Mouse (Mus musculus) liver, embryonic 14.5 days (tissue): ENCODE data around the gene Gsc2. TPM values are rescaled to one million over a fixed set of nuclear protein-coding genes. Genes with fewer than 3 reads are reported as not detected.

Experiments used
- ATAC-seq: fragments of 200-750 bp; cut with Nextera tagmentation; 2 replicates; pipeline ENCODE4 v1.8.0; 2017; ENCODE audit warnings: moderate number of reproducible peaks, mild to moderate bottlenecking, moderate library complexity; ENCODE audit not compliant: insufficient read depth
- DNase-seq, 3 experiments: peaks; one replicate each; pipeline ENCODE4 v3.0.0-alpha.2; 2012 to 2013; ENCODE audit warnings: low read depth in 3 of 3, low spot score in 3 of 3
- H3K27ac ChIP-seq: fragments of 300-500 bp; sonication (generic); 2 replicates; pipeline ENCODE4 v1.5.1; 2014; ENCODE audit warnings: moderate library complexity, mild to moderate bottlenecking, control low read depth, inconsistent platforms
- H3K27me3 ChIP-seq: fragments of 300-500 bp; sonication (generic); 2 replicates; pipeline ENCODE4 v1.6.1; 2014; ENCODE audit warnings: mild to moderate bottlenecking, low read length, moderate library complexity; ENCODE audit not compliant: control insufficient read depth, insufficient read depth
- H3K36me3 ChIP-seq: fragments of 300-500 bp; sonication (generic); replicated peaks from 2 replicates; pipeline ENCODE4 v1.6.1; 2014; ENCODE audit warnings: low read depth; ENCODE audit not compliant: control insufficient read depth, insufficient read depth
- H3K4me1 ChIP-seq, 2 experiments: fragments of 200-500 bp in 1 of 2; fragments of 300-500 bp in 1 of 2; sonication (generic) in 1 of 2; replicated peaks; 2 replicates each; pipeline ENCODE4 v1.6.1; 2012 to 2014; ENCODE audit warnings: antibody characterized with exemption in 1 of 2, inconsistent platforms in 1 of 2, low read length in 1 of 2; ENCODE audit not compliant: control insufficient read depth in 2 of 2, insufficient read depth in 2 of 2
- H3K4me2 ChIP-seq: fragments of 300-500 bp; sonication (generic); 2 replicates; pipeline ENCODE4 v1.6.1; 2014; ENCODE audit warnings: low read depth, mild to moderate bottlenecking, control low read depth, moderate library complexity
- H3K4me3 ChIP-seq, 2 experiments: fragments of 200-500 bp in 1 of 2; fragments of 300-500 bp in 1 of 2; sonication (generic) in 1 of 2; 2 replicates each; pipeline ENCODE4 v1.5.1; 2012 to 2014; ENCODE audit warnings: low read depth in 2 of 2, low read length in 2 of 2, mild to moderate bottlenecking in 2 of 2, control low read depth in 1 of 2, inconsistent platforms in 1 of 2, moderate library complexity in 1 of 2; ENCODE audit not compliant: insufficient read depth in 1 of 2
- H3K9ac ChIP-seq: fragments of 300-500 bp; sonication (generic); replicated peaks from 2 replicates; pipeline ENCODE4 v1.6.1; 2014; ENCODE audit warnings: mild to moderate bottlenecking, control low read depth, moderate library complexity
- H3K9me3 ChIP-seq: fragments of 300-500 bp; sonication (generic); 2 replicates; pipeline ENCODE4 v1.6.1; 2016; ENCODE audit warnings: low read length, mixed read lengths; ENCODE audit not compliant: control insufficient read depth
- CTCF ChIP-seq: IDR thresholded peaks from 2 replicates; pipeline ENCODE4 v1.5.1; 2016; ENCODE audit warnings: antibody characterized with exemption, low read depth, control low read depth
- EP300 ChIP-seq: IDR thresholded peaks from 2 replicates; pipeline ENCODE4 v1.6.1; 2016; ENCODE audit warnings: antibody characterized with exemption, low read depth
- WGBS: fragments of 180-500 bp; shearing (Covaris S2); extraction: QIAGEN DNeasy Blood & Tissue Kit; methylation state at CpG from one replicate; pipeline ENCODE4 v1.1.7; 2014; ENCODE audit not compliant: insufficient replicate concordance; 5-methylcytosine and 5-hydroxymethylcytosine counted together
- polyA plus RNA-seq, 2 experiments: library from polyadenylated mRNA; depleted of rRNA in 1 of 2; stranded (reverse) in 1 of 2; unstranded in 1 of 2; fragments of >200 nt; fragmentation: Nextera tagmentation in 1 of 2; extraction: Ambion mirVana in 1 of 2; gene quantifications; 2 replicates each; pipeline versions ENCODE4 v1.2.1 to v1.2.3; 2012 to 2014

The Gsc2 gene
- polyA plus RNA-seq, 2 experiments = not detected

DNA sequence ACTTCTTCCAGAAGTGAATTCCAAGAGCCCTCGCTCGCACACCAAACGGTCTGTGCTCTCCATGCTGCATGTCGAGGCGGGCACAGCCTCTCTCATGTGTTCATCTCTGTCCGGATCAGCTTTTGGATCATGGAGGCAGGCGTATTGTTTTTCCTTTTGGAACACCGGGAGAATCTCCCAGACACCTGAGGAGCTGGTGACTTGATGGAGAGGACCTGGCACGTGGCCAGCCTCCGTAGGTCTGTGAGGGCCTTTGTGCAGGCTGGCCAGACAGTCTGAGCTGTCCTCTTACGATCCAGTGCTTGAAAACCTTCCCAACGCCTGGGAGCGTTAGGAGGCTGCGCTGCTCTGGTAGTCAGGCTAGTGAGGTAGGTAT lies 7.3 kb upstream of the Gsc2 start:
- H3K9me3 ChIP-seq = no peaks in the 10 kb centered on the region
- H3K4me1 ChIP-seq = peaks cover 9 to 16% of the 10 kb centered on the region in 2 experiments; a peak in 3 of 4 replicates
- peak overlapping the region; percentile 87 to 92 for H3K4me3 ChIP-seq
- peak overlapping the region; percentile 43 for H3K27ac ChIP-seq
- under 1% methylated on average over 14 of the region's 14 CpGs for WGBS
- H3K9ac ChIP-seq = peak overlapping the region; percentile 93
- no peak for TF ChIP-seq CTCF
- H3K27me3 ChIP-seq = no peaks in the 10 kb centered on the region; the same call in 1 of the 2 replicates
- DNase-seq (no peak), ATAC-seq (peak; percentile 36)
- H3K4me2 ChIP-seq = peak overlapping the region; percentile 86
- H3K36me3 ChIP-seq = peaks cover 7% of the 10 kb centered on the region; the same call in 1 of the 2 replicates

DNA sequence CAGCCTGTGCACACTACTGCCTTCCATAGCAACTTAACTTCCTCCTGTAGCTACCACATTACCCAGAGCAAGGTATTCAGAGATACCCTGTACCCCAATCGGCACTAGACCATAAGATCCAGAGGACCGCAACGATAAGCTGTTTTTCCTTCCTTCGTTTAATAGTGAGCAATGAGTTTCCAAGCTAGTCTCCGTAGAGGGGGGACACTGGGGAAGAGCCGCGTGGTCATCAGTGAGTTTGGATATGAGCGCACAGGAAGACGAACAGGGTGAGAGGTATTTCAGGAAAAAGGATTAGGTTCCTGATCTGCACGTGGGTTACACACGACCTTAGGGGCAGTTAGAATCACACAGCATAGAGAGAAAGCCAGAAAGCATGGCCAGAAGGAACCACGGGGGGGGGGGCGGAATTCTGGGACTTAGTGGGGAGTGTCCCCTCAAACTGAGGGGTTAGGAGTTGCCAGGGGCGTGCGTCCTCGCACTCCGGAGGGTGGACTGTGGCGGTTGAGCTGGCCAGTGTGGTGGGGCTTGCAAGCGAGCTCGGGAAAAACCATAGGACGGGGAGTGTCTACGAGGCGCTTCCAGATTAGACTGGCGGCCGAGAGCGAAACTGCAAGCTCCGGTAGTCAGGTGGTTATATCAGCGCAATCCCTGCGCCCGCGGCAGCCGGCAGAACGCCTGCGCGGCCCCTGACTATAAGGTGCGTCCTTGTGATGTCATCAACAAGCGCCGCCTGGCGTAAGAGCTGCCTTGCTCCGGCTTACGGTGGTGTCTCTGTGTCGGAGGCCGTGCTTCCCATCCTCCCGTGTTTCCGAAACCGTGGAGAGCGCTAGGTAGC lies 6.7 kb upstream of the Gsc2 start:
- DNase-seq (peak; percentile 93 to 95 (median 93)), ATAC-seq (peak; percentile 89)
- H3K36me3 ChIP-seq = peaks cover 7% of the 10 kb centered on the region; the same call in 1 of the 2 replicates
- WGBS = 1% methylated on average over 47 of the region's 47 CpGs
- H3K9me3 ChIP-seq = no peaks in the 10 kb centered on the region
- H3K4me2 ChIP-seq = peak overlapping the region; percentile 86
- peaks cover 2% of the 10 kb centered on the region for H3K27me3 ChIP-seq
- H3K4me1 ChIP-seq = peaks cover 9 to 16% of the 10 kb centered on the region in 2 experiments; a peak in 3 of 4 replicates
- peak overlapping the region; percentile 87 to 92 for H3K4me3 ChIP-seq
- H3K27ac ChIP-seq = peak overlapping the region; percentile 87
- TF ChIP-seq CTCF = peak; percentile 80
- TF ChIP-seq EP300 = peak; percentile 27; the same call in 1 of the 2 replicates
- H3K9ac ChIP-seq = peak overlapping the region; percentile 93

DNA sequence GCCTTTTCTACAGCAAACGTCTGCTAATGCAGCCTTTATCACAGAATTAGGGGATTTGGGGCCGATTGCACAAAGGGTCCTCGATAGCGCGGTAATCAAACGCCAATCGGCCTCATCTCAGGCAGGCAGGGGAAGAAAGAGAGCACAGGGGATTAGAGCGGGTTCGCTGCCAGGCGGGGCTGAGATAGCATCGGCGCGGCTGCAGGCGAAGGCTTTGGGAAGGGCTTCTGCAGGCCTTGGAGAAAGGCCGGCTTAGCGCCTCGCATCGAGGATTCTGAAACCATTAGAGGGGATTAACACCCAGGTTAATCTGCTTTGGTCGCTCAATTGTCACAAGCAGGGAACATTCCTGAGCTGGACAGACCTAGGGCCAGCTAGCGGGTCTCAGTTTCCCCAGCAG lies 5.7 kb upstream of the Gsc2 start:
- Histone ChIP-seq H3K4me2 (peak overlapping the region; percentile 86), H3K27ac (no peak overlapping the region), H3K36me3 (peaks cover 2% of the 10 kb centered on the region; the same call in 1 of the 2 replicates), H3K27me3 (peaks cover 12% of the 10 kb centered on the region), H3K9ac (no peak overlapping the region), H3K4me1 (peaks cover 9 to 16% of the 10 kb centered on the region in 2 experiments; a peak in 3 of 4 replicates), H3K4me3 (no peak overlapping the region), H3K9me3 (no peaks in the 10 kb centered on the region)
- ATAC-seq (no peak), DNase-seq (no peak)
- WGBS = 25% methylated on average over 20 of the region's 20 CpGs
- TF ChIP-seq EP300 = no peak
- no peak for TF ChIP-seq CTCF

DNA sequence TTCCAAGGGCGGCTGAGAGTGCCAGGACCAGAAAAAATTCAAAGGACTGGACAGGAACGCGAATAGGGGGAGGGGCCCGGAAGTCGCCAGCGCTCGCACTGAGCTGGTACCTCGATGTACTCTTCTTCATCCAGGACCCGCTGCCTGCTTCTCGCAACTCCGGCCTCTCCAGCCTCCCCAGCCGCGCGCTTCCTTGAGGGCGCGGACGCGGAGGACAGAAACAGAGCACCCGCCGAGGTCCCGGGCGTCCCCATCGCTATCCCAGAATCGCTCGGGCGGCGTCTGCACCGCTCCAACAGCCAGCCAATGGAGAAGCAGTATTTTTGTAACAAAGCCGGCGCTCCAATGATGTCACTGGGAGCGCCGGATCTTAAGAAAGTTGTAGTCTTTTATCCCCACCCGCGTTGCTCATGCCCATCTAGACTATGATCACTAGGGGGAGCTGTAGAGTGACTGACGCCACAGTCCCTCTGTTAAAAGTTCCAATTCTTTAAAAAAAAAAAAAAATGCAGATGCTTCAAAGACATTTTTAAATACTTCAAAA lies 3.7 kb downstream of the Gsc2 start, which contains the start of gene Ess2:
TSS of gene Ess2 (minus strand) at position 297 of the 544 bp plus-strand sequence.
- Histone ChIP-seq H3K27ac (no peak within 1 kb of the TSS), H3K4me3 (peak within 1 kb of the TSS; percentile 74), H3K36me3 (peaks cover 12% of the 10 kb centered on the region), H3K9ac (peak within 1 kb of the TSS; percentile 71), H3K4me1 (peaks cover 3 to 9% of the 10 kb centered on the region in 2 experiments; a peak in 2 of 4 replicates), H3K27me3 (peaks cover 44% of the 10 kb centered on the region), H3K9me3 (no peaks in the 10 kb centered on the region), H3K4me2 (peak within 1 kb of the TSS; percentile 93)
- DNase-seq (peak; percentile 93 to 95 (median 94)), ATAC-seq (peak; percentile 93)
- WGBS = 0% methylated on average over 35 of the region's 35 CpGs
- TF ChIP-seq CTCF (peak; percentile 80), EP300 (0 out of 2 replicates have a peak, but pooled peaks have one; percentile 9)

DNA sequence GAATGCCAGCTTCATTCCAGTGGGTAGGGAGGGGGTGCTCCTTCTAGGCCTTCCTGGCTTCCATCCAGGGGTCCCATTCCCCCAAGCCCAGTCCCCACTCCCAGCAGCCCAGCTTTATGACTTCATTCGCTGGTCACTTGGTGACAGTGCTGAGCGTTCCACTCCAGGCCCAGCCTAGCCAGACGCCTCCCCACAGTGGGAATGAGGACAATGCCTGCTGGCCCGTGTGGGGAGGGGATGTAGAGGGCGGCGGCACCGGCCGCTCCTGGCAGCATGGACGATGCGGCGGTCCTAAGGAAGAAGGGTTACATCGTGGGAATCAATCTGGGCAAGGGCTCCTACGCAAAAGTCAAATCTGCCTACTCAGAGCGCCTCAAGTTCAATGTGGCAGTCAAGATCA lies 16.4 kb downstream of the Gsc2 start, which contains the start of the genes Dgcr2 and Tssk2:
TSS of gene Dgcr2 (minus strand) at position 101 of the 400 bp plus-strand sequence.
TSS of gene Tssk2 (plus strand) at position 176 of the 400 bp plus-strand sequence.
- H3K4me1 ChIP-seq = no peaks in the 10 kb centered on the region
- no peak within 1 kb of the TSS for H3K9ac ChIP-seq
- no peak within 1 kb of the TSS for H3K4me2 ChIP-seq
- no peak for TF ChIP-seq CTCF
- TF ChIP-seq EP300 = no peak
- WGBS = 81% methylated on average over 14 of the region's 14 CpGs
- ATAC-seq (no peak), DNase-seq (no peak)
- no peak within 1 kb of the TSS for H3K27ac ChIP-seq
- H3K36me3 ChIP-seq = peaks cover 7% of the 10 kb centered on the region
- H3K9me3 ChIP-seq = no peaks in the 10 kb centered on the region
- no peaks in the 10 kb centered on the region for H3K27me3 ChIP-seq
- H3K4me3 ChIP-seq = no peak within 1 kb of the TSS
